Mouse (Mus musculus) right cerebral cortex, postnatal 36 days (tissue): ENCODE measurements around the gene Spic.
A peak's percentile ranks its signal among the peaks of the same experiment; 100 is the strongest.
"Not testable (repeated sequence)": the region's sequence is repeated elsewhere in the genome, so short reads cannot be mapped to it uniquely, and the experiment has no call there.

Experiments used
- DNase-seq, 2 experiments: peaks; one replicate each; pipeline ENCODE4 v3.0.0; 2022; ENCODE audit warnings: low spot score in 2 of 2, mixed read lengths in 1 of 2

Spic gene

GRCm38 (mm10) chr10:88684925-88685324 is at the start of gene Spic:
Gene Spic (minus strand): TSS chr10:88685015.
- DNase-seq: no peak

DNA sequence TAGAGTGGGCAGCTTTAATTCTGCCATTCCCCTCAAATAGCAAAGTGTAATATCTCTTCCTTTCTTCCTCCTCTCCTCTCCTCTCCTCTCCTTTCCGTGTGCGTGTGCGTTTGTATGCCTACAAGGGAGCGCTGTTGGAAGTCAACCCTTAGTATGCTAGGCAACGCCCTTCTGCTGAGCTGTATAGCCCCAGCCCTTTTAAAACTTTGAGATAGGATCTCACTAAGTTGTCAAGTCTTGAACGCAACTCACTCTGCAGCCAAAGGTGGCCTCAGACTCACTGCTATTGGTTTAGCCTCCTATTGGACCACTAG is 47.5 kb upstream of the Spic start:
- DNase-seq: no peak

DNA sequence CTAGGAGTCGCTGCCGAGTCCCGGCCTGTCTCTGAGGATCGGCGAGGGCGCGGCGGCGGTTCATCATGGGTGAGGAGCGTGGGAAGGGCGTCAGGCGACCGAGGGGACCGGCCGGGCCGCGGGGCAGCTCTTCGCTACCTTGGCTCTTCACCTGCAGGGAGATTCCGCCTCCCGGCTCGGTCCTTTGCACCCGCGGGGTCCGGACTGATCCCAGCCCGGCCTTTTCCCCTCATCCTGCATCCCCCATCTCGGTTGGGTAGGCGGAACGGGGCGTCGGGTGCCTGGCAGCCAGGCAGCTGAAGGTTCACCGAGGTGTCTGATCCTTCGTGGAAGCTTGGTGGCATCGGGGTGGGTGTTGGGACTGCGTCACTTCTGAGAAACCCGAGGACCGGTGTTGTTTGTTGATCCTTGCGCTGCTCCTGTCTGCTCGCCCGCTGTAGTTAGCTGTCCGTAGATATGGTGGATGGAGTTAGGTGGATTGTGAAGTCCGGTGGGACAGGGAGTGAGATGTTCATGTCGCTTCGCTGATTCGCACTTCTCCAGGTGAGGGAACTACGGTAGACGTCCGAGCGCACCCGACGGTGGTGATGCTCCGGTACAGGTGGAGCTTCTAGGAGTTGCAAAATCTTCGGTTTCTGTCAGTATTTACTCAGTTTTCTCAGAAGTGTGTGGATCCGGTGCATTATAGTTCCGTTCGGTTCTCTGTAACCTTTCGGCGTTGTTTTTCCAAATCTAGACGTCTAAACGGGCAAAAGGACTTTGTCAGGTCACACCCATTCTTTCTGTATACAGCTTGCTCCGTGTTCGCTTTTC is 46.9 kb upstream of the Spic start:
- DNase-seq: no peak

- DNase-seq: peak; percentile 86
These were observed 46.0 kb upstream of the Spic start, which contains the start of gene Arl1 for GRCm38 (mm10) chr10:88730571-88731495. Gene Arl1 (plus strand): TSS chr10:88730858.

- no peak for DNase-seq
These were observed 43.4 kb upstream of the Spic start for GRCm38 (mm10) chr10:88728166-88728565.

- peak; percentile 29 to 51 for DNase-seq
These were observed 42.3 kb upstream of the Spic start for GRCm38 (mm10) chr10:88727128-88727527.

DNA sequence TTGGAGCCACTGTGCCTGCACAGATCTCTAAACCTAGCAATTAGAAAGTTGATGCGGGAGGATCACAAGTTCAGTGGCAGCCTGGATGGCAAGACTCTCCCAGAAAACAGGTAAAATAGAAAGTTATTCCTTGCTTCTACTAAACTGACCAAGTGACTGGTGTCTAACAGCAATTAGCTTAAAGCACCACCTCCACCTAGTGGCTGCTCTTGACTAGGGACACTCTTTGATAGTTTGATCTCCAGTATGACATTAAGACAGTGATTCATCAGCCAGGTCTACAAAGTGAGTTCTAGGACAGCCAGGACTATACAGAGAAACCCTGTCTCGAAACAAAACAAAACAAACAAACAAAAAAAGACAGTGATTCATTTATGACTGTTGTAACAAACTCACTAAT is 40.5 kb upstream of the Spic start:
- DNase-seq: no peak

DNA sequence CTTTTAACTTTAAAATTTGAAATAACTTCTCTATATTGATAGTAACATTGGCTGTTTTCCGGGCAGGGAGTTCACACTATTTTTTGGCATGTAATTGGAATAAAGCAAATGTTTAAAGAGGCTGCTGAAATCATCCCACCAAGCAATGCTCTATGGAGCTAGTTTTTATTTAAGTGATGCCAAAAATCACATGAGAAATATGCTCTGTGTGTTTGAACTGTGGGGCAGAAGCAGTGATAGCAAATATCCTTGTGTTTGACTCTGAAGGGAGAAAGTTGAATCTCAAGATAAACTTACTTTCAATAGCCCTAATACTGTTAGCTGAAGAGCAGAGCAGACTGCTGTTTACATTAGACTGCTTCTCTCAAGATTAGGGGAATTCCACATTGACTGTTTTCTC is 34.8 kb upstream of the Spic start:
- DNase-seq: no peak

DNA sequence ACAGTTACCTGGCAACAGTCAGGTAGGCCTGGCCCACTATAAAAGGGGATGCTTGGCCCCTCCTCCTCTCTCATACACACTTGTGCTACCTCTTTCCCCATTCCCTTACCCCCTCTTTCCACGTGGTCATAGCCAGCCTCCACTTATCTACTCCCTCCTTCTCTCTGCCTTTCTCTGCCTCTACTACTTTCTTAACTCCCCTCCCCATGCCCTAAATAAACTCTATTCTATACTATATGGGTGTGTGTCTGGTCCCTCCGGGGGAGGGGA is 32.9 kb upstream of the Spic start:
- DNase-seq: no peak

DNA sequence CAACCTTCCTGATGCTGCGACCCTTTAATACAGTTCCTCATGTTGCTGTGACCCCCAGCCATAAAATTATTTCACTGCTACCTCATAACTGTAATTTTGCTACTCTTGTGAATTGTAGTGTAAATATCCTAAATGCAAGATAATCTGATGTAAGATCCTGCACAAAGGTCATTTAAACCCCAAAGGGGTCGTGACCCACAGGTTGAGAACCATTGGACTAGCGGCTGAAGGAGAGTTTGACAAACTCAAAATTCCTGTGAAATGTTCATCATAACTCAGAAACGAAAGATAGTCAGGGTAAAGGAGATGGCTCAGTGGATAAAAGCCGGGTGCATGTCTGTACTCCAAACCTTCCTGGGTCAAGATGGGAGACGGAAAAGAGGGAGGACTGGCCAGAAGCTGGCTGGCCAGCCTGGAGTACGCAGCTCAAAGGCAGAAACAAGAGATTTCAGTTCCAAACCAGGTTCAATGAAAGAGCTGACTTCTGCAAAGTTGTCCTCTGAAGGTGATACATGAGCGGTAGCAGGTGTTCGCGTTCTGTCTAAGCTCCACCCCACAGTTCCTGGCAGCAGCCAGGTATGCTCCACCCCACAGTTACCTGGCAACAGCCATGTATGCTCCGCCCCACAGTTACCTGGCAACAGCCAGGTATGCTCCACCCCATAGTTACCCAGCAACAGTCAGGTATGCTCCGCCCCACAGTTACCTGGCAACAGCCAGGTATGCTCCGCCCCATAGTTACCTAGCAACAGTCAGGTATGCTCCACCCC is 32.4 kb upstream of the Spic start:
- no peak for DNase-seq

- DNase-seq: no peak
These were observed 30.8 kb upstream of the Spic start for GRCm38 (mm10) chr10:88715621-88716020.

- DNase-seq: no peak
These were observed 29.9 kb upstream of the Spic start for GRCm38 (mm10) chr10:88714744-88715143.

- no peak for DNase-seq
These were observed 27.5 kb upstream of the Spic start for GRCm38 (mm10) chr10:88712359-88712758.

- peak; percentile 32 to 69 for DNase-seq
These were observed 24.1 kb upstream of the Spic start for GRCm38 (mm10) chr10:88708671-88709523.

DNA sequence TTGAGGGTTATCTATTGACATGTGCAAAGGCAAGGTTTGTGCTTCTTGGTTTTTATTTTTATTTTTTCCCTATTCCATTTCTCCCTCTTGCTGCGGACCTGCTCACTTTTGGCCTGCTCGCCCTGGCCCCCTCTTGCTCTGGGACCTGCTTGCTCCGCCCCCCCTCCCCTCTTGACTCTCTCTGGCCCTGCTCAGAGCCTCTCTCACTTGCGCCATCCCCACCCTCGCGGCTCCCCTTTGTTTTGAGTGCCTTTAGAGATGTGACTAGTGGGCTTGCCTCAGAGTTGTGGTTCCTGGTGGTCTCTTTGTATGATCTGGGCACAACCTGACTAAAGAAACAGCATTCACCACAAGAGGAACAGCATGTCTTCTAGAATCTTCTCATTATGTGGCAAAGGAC is 16.1 kb upstream of the Spic start:
- no peak for DNase-seq

DNA sequence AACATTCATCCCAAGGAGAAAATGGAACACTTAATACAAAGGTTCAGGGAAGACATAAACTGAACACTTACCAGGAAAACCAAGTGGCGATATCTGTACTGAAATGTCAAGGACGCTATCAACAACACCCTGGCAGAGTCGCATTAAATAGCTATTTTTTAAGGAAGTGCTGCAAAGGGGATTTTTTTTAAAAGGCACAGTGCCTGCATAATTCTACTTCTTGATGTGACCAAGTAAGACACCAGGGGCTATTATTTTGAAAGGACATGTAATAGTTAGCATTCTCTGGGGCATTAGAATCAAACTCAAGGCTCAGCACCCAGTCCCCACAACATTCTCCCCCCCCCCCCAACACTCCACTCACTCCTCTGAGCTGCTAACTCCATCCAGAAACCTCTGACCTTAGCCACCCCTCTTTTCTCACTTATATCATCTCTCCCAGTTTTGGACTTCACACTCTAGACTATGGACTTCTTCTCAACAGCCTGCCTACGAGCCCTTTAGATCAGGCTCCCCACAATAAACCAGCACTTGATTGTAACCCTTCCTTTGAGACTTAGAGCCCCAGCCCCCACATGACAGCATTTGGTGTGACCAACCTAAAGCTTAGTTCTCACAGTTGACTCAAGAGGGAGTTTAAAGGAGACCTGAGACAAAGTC is 1.8 kb downstream of the Spic start:
- no peak for DNase-seq

GRCm38 (mm10) chr10:88672825-88673224 is 12.0 kb downstream of the Spic start:
- no peak for DNase-seq

- no peak for DNase-seq
These were observed 12.7 kb downstream of the Spic start for GRCm38 (mm10) chr10:88672123-88672522.

DNA sequence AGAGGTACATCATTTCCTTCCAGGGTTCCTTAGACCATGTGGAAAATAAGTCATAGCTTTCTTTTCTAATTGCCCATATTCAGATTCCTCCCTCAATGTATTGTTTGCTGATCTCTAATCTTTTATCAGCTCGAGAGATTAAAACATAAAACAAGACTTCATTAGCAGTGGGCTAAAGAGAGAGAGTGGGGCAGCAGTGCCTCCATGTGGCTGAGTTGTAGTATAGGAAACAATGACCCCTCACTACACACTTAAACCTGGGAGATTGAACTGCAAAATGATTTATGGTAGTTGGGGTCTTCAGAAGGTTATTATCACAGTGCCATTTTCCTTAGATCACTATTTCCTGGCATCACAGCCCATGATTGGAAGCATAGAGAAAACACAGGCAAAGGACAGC is 15.1 kb downstream of the Spic start:
- no peak for DNase-seq

- DNase-seq: not testable (repeated sequence)
These were observed 21.0 kb downstream of the Spic start for GRCm38 (mm10) chr10:88663856-88664255.

GRCm38 (mm10) chr10:88658918-88659317 is 25.9 kb downstream of the Spic start:
- no peak for DNase-seq
